Mouse (Mus musculus): ENCODE measurements at regions not wholly inside any gene's neighbourhood (a gene's known extent, or its start where the extent isn't known, plus 50 kb on each side); places are given as distances from the start of the nearest gene placed in this dataset.

GRCm38 (mm10) chr2:9267675-9268074 lies 613.4 kb upstream of the 4930412O13Rik start:
- no peak for DNase-seq (ENCODE audit: low spot score)

DNA sequence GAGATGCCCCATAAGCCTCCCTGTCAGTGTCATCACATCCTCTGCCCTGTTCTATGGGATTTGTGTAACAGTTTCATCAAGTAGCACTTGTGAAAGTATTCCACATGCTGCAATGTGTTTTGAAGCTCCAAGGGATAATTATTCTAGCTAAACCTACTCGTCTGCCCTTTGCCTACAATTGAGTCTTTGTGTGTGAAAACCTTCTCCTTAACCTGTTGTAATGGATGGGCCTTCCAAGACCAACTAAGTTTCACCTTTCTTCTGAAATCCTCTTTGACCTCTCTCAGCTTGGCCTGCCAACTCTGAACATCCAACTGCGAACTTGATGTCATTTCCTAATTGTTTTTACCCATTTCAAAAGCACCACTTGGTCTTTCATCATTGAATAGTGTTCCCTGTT lies 597.6 kb upstream of the 4930412O13Rik start:
- no peak for DNase-seq (ENCODE audit: low spot score)

GRCm38 (mm10) chr2:9285800-9286199 lies 595.3 kb upstream of the 4930412O13Rik start:
- no peak for DNase-seq (ENCODE audit: low spot score)

DNA sequence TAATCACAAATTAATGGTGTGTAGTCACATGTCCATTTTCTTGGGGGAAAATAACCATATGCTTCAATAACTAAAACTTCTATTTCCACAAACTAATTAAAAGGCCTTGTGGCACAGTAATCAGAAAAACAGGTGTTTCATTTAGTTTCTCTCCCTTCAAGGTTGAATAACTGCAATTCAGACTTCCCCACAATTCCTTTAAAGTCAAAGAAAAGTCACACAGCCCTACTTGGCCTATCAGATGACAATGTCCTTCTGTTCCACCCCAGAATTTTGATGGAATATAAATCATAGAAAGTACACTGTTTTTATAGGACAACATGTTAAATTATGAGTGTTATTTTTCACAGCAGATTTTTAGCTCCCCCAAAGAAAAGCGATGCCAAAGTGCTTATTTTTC lies 594.0 kb upstream of the 4930412O13Rik start:
- DNase-seq (ENCODE audit: low spot score): no peak

GRCm38 (mm10) chr2:9287623-9288022 lies 593.4 kb upstream of the 4930412O13Rik start:
- DNase-seq (ENCODE audit: low spot score): no peak

GRCm38 (mm10) chr2:9331630-9332352 lies 549.3 kb upstream of the 4930412O13Rik start:
- no peak for DNase-seq (ENCODE audit: low spot score)

GRCm38 (mm10) chr2:9348982-9349381 lies 532.1 kb upstream of the 4930412O13Rik start:
- no peak for DNase-seq (ENCODE audit: low spot score)

DNA sequence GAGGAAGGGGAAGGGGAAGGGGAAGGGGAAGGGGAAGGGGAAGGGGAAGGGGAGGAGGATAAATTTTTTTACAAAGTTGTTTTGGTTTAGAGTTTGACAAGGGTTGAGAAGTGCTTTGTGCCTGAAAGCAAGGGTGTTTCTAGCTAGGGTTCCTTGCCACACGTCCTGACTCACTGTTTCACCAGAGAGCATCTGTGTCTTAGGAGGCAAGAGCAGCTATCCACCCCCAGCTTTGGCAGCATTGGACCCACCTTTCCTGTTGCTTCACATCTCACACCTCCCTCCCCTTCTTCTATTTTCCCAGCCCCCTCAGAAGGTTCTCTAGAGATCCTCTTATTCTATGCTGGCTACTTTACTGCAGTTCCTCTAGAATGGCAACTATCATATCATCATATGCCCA lies 531.1 kb upstream of the 4930412O13Rik start:
- no peak for DNase-seq (ENCODE audit: low spot score)

GRCm38 (mm10) chr2:9352190-9352589 lies 528.9 kb upstream of the 4930412O13Rik start:
- DNase-seq (ENCODE audit: low spot score): no peak

DNA sequence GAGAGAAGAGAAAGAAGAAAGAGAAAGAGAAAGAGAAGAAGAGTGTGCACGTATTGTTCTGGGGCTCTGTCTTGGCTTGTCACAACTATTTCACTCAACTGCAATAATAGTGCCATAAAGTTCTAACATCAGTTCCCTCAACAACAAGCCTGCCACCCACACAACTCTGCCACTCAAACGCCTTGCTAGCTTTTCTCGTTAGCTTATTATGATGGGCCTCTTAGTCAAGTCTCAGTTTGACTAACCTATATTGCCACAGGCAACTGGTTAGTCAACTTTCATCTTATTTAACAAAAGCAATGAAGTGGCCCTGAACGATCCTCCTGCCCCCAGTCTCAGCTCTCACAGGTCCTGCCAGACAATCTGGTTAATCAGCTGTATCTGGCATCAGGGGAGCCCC lies 521.0 kb upstream of the 4930412O13Rik start:
- DNase-seq (ENCODE audit: low spot score): no peak

DNA sequence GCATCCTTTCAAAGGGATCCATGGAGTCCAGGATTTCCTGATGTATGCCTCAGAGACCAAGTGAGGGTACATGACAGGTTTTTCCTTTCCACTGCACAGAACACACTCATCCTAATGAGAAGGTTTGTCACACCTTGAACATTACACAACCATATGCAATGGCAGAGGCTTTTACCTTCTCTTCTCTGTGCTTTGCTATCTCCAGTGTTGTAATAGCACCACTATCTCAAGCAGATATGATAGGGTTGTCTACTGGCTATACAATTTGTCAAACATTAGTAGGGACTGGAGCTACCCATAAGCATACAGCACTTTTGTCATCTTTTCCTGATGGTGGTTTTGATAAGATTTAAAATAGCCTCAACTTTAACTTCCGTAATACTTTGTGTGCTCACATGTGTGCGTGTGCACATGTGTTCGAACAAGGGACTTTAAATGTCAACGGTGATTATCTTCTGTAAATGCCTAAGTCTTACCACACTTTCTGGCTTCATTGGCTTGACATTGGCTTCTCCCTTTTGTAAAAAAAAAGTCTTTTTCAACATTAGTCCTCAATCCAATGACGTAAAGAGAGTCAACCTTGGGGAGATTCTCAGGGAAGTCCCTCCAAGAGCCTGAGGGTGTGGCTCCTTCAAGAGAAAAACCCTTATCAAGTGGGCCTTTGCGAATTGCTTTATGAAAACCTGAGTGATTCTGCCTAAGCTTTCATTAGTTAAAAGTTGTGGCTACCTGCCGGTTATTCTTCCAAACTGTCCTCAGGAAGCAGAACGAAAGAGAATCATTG lies 513.1 kb upstream of the 4930412O13Rik start:
- no peak for DNase-seq (ENCODE audit: low spot score)

GRCm38 (mm10) chr2:9369572-9369971 lies 511.5 kb upstream of the 4930412O13Rik start:
- DNase-seq (ENCODE audit: low spot score): no peak

GRCm38 (mm10) chr2:9386566-9386965 lies 494.5 kb upstream of the 4930412O13Rik start:
- no peak for DNase-seq (ENCODE audit: low spot score)

- DNase-seq (ENCODE audit: low spot score): no peak
These were observed 493.0 kb upstream of the 4930412O13Rik start for GRCm38 (mm10) chr2:9388058-9388457.

DNA sequence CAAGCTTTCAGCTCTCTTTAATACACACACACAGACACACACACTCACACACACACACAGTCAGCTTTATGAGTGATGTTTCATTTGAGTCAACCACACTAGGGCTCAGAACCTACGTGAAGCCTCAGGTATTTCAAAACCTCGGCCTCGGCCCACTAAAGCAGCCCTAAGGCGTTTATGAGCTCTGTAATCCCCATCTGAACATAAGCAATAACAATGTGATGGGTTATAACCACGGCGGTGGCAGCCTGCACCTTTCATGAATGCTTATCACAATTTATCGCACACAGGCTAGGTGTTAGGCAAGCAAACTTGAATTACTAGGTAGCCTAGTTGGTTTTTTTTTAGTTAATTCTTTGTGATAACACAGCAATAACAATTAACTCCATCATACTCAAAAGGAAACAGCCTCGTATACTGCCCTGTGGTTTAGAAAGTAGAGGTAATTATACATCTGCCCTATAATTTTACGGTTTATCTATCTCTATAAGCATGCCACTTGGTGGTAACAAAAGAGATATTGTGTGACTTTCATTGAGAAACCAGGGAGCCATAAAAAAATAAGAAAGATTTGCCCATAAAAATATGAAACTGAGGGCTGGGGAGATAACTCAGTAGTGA lies 485.6 kb upstream of the 4930412O13Rik start:
- no peak for DNase-seq (ENCODE audit: low spot score)

DNA sequence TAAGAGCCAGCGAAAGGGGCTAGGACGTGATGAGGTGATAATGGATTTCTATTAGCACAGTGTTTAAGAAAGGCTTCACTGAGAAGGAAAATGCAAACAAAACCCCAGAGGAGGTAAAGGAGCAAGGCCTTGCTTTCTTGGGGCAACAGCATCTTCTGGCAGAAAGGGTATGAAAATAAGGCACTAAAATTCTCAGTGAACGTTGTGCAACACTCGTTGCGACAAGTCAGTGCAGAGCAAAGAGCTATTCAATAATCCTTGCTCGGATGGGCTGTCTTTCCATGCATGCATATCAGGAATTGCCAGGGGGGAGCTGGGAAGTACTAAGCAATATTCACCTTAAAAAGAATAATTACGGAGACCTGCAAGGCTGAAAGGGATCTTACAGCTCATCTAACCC lies 479.6 kb upstream of the 4930412O13Rik start:
- no peak for DNase-seq (ENCODE audit: low spot score)

- no peak for DNase-seq (ENCODE audit: low spot score)
These were observed 478.8 kb upstream of the 4930412O13Rik start for GRCm38 (mm10) chr2:9402281-9402680.

- no peak for DNase-seq (ENCODE audit: low spot score)
These were observed 472.0 kb upstream of the 4930412O13Rik start for GRCm38 (mm10) chr2:9409075-9409474.

DNA sequence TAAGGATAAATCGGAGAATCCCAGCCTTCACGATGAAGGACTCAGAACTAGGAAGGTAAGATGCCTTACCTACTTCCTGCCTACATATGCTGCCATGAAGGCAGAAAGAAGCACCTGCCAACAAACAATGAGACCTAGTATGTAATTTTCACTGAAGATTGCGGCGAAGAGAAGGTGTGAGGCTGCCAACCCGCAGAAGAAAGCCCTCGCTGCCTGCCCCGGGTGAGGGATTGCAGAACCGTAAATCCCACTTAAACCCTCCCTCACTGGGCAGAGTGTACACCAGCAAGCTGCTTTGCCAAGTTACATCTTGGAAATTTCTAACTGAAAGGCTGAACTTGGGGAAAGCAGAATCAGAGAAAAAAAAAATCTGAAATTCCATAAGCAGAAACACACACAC lies 458.4 kb upstream of the 4930412O13Rik start:
- no peak for DNase-seq (ENCODE audit: low spot score)

GRCm38 (mm10) chr2:9423534-9423933 lies 457.5 kb upstream of the 4930412O13Rik start:
- no peak for DNase-seq (ENCODE audit: low spot score)

DNA sequence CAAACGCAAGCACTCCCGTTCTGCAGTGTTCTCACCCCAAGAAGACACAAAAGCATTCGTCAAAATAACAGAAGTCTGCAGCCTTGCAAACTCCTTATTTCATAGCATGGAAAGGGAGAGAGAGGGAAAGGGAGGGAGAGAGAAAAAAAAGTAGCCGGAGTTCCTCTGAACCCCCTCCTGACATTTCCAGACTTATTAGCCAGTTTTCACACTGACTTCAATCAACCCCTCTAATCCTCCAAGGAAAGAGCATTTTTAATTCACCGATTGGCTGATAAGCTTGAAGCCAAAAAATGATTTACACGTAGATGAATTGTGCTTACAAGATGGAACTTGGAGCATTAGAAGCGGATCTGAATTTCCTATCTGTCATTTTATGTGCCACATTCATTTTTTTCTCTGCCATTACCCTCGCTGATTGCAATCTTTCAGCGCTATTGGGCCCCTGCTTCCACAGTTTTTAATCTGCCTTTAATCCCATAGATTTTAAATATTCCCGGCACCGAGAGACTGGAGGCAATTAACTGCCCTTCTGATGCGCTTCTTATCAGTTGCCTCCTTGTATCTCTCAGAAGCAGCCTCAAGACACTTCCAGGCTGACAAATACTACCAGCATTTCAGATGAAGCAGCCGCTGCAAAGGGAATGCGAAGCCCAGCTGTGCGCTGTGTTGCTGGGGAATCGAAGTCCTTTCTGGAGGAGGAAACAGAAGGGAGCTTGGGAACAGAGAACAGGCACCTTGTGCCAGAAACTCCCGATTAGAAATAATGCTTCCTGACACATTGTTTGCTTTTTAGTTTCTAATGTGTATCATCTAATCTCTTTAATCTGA lies 447.7 kb upstream of the 4930412O13Rik start:
- no peak for DNase-seq (ENCODE audit: low spot score)
